Mouse (Mus musculus): ENCODE measurements around the gene Nxt1.

GRCm38 (mm10) chr2:148681461-148681891, 9.1 kb downstream of the Nxt1 start:
- no peak for TF ChIP-seq ZNF384 (IDR thresholded peaks at IDR 0.05; ENCODE audit: low read depth, low read length)
- no peak for TF ChIP-seq HCFC1 (IDR thresholded peaks at IDR 0.05; ENCODE audit: borderline replicate concordance, insufficient read depth, low read length)

All from ES-E14 (cell line).